In genomic region chr7:111603186-111603585, GRCm38 (mm10) we compare ENCODE assay signal across 13 mouse cellular contexts.
"Had no signal": no experiment of that assay in that cellular context is flagged by ENCODE, and none has a peak within 500 bp of the region (broad histone marks: within the 10 kb centered on the region; RNA-seq: fewer than 3 reads in every experiment).

No protein-coding gene starts in this region.

- DNase-seq: lung, adult 18-20 months; lung, embryonic 14.5 days; lung, postnatal 10 days; lung, postnatal 4 days; midbrain, embryonic 14.5 days; retina, postnatal 1 day; right cerebral cortex, adult 18-20 months; right cerebral cortex, postnatal 25 days; right cerebral cortex, postnatal 4 days; spleen, adult 18-20 months; thymus, adult 18-20 months; thymus, postnatal 14 days; thymus, postnatal 36 days had no signal
